Mouse (Mus musculus) 3T3-L1 (cell line): ENCODE measurements around the gene Zfp637.

Experiments used
- DNase-seq: peaks from one replicate; pipeline ENCODE4 v3.0.0-alpha.2; 2015; ENCODE audit warnings: low read depth, low spot score

The Zfp637 gene

DNA sequence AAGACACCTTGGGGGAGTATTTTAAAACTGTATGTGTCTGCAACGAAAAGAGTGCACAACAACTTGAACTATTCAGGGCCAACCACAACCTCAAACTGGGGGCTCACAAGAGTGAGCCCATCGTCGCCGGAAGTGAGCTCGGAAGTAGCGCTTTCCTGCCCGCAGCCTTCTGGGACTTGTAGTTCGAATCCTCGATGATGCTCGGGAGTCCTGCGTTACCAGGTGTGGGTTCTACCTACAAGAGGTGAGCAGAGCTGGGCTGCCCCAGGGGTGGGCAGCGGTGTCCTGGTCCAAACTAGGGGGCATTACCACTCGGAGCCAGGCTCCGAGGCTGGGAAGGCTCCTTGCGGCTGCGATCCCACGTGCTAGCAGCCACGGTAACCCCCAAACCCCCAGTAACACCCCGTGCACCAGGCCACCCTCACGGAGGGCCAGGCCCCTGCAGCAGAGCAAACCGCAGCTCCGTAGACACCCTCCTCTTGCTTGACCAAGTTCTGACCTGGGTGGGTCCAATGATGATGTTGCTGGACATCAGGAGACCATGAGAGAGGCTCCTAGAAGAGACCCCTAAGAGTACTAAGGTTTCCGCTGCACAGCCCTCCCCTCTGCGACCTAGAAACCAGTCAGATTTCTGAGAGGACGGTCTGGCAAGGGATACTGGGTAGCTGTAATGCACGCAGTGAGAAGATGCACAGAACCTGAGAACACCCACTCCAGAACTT, 22.1 kb downstream of the Zfp637 start:
- DNase-seq = peak; percentile 76

DNA sequence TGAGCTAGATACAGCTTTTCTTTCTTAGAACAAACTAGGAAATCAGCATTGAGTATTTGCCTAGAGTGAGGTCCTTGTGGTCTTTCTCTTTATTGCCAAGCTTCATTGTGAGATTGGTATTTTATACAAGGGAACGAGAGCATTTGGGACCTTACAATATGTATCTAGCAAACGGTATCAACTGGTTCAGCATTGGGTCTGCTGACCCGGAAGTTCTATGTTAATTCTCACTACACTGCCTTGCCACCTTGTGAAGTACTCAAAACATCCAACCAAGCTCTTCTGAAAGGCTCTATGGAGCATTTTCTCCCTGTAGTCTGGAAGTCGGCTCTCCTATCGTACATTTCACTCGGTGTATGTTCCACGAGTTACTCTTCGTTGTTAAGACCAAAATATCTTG, 22.8 kb downstream of the Zfp637 start:
- no peak for DNase-seq

DNA sequence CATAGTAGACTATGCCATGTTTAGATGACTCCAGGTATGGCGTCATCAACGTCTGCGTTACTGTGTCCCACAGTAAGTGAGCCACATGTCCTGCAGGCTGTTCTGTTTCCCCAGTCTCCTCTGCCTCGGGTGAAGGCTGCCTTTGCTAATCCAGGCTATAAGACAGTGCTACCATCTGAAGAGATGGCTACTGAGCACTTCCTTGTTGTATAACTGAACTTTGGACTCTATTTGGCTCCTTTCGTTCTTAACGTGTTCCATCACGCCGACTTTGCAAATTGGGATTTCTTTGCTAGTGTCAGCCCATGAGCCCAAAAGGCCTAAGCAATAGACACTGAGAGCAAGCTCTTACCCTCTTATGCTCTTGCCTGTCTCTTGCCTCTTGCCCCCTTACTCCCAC, 27.2 kb downstream of the Zfp637 start:
- DNase-seq = no peak

DNA sequence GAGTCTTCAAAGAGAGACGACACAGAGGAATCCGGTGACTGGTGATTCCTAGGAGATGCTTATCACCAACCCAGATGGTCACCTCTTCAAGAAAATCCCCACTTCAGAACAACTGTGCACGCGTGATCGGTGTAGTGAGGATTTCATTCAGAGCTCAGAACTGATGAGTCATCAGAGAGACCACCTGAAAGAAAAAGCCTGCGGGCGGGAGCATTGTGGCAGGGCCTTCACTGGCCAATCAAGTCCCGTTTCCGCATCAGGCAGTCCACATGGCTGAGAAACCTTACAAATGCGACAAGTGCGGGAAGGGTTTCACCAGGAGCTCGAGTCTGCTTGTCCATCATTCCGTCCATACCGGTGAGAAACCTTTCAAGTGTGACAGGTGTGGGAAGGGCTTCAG, 30.1 kb downstream of the Zfp637 start:
- no peak for DNase-seq

DNA sequence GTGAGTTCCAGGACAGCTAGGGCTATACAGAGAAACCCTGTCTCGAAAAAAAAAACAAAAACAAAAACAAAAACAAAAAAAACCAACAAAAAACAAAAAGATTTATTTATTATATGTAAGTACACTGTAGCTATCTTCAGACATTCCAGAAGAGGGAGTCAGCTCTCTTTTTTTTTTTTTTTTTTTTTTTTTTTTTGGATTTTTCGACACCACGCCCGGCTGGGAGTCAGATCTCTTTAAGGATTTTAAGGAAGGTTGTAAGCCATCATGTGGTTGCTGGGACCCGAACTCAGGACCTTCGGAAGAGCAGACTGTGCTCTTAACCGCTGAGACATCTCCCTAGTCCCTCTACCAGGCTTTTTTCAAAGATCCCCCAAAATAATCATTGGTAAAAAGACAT, 32.5 kb downstream of the Zfp637 start:
- DNase-seq = peak; percentile 56

DNA sequence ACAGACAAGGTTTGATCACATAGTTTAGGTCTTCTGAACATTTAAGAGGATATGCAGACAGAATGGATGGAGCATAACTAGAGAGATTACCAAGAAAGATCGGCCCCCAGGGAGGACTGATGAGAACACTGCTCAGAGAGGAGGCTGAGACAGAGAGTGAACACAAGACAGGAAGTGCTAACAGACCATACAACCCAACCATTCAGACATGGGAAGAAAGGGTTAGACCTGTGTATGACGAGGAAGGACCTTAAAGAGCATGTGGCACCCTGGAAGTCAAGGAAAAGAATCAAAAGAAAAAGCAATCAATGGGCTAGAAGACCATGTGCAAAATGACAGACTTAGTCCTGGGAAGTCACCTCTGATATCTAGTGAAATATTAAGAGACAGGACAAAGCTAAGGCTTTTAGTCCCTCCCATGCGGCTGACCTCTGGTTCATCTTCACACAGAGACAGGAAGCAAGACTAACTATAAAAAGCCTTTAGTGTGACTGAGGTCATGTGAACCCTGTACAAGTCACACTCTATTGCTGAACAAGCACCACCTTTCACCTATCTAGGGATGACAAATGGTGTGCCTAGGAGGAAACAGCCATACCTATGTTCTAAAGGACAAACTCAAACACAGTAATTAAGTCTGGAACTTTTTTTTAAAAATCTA, 33.8 kb downstream of the Zfp637 start:
- DNase-seq = no peak

DNA sequence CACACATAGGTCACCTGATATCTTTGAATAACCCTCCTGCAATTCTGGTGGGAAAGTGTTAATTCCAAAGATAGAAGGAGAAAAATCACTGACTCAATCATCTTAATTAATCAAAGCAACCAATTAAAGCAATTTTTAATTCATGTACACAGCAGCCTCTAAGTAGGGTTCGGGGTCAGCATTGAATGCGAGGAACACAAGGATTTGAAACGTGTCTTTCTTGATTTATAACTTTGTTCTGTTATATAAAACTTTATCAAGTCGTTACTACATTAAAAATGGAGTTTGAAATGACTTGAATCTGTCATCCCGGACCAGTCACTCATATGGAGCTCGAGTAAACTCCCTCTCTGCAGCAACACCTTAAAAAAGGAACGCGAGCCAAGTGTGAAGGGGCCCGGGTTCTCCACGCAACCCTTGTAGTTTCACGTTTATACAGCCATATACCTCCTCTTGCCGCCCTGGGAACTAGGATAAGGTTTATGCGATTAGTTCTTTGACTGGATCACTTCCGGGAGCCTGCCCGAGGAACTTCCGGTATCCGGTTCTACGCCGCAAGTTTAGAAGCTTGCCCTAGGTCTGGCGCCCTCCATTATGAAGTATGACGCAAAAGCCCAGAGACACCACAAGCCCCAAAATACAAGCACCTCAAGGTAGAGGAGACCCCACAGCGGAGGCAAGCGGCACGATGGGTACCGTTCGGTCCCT, 37.9 kb downstream of the Zfp637 start:
- peak; percentile 98 for DNase-seq

DNA sequence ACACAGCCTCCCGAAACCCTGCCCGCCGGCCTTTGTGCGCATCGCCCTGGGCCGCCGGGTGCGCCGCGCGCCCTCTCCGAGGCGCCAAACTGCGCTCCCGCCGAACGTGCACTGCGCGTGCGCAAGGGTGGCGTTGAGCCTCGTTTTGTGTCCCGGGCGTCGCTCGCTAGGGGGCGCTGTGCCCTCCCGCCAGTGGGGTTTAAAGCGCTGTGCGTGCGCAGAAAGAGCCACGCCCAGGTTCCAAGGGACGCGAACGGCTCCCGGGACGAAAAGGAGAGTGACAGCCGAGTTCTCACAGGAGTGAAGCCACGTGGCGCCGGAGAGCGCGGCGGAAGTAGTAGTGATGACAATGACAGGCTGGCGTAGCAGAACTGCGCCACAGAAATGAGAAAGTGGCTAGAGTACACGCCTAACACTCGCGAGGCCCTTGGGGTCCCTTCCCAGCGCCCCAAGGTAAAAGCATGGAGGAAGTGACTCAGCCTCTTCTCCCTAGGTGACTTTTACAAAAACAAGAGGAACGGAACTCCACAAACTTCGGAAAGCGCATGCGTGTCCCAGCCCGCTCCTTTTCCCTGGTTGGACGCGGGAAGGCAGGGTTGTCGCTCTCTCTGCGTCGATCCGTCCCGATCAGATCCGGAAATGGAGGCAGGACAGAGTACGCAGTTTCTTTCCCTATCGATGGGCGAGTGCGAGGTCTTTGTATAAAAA, 38.6 kb downstream of the Zfp637 start:
- DNase-seq = peak; percentile 99

DNA sequence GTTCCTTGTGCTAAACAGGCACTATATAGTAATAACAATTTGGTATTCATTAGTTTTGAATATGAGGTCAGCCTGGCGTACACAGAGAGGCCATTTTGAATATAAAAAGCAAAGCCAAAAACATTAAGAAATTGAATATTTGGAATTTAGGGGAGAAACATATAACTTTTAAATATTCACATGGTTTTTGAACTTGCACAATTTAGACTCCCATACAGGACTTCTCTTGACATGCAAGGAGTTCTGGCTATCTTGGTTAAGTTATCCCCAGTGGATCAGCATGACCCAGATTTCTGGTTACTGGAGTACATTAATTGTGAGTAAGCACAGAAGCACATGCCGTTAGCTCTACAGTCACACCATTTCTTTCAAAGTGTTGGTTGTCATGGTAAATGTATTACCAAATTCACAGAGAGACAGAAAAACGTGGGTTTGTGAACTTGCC, 39.4 kb downstream of the Zfp637 start:
- DNase-seq = peak; percentile 63

DNA sequence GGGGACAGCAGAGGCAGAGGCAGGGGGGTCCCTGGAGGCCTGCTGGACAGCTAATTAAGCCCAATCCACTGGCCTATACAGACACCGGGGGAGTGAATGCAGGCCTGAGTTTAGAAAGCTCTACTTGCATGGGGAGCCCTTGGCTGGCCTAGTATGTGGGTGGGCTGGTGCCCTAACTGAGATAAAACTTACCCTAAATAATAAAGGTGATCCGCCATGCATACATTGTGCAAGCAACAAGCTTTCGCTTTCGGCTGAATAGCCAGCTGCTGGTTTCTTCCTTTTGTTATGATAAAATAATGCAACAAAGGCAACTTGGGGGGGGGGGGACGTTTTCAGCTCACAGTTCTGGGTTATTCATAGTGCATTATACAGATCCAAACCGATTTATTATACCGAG, 40.2 kb downstream of the Zfp637 start:
- no peak for DNase-seq

DNA sequence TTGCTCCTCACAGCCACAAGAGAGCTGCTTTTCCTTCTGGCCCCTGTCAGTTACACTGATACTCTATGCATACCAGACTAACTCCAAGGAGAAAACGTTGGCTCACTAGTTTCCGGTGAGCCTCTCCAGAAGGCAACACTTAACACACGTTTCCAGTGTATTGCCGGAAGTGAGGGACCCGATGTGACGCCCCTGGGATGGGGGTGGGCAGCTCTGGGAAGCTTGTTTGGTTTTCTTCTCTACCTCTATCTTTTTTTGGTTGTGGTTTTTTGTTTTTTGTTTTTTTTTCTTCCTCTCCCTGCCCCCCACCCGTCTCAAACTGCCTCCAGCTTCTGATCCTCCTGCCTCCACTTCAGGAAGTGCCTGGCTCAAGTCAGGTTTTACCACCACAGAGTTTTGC, 41.0 kb downstream of the Zfp637 start:
- no peak for DNase-seq

DNA sequence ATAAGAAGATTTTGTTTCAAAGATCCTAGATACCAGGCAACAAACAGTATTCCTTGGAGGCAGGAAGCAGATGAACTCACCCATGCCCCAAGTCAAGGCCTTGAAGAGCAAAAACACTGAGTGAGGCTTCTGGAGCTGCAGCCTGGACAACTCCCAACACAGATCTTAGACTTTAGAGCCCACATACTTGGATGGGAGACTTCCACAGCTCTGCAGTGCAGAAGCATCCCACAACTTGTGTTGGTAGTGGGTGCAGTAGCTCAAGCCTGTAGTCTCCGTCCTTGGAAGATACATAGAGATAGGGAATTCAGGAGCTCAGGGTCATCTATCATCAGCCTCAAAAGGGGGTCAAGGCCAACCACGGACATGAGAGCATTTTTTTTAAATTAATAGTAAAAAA, 45.0 kb downstream of the Zfp637 start:
- no peak for DNase-seq

DNA sequence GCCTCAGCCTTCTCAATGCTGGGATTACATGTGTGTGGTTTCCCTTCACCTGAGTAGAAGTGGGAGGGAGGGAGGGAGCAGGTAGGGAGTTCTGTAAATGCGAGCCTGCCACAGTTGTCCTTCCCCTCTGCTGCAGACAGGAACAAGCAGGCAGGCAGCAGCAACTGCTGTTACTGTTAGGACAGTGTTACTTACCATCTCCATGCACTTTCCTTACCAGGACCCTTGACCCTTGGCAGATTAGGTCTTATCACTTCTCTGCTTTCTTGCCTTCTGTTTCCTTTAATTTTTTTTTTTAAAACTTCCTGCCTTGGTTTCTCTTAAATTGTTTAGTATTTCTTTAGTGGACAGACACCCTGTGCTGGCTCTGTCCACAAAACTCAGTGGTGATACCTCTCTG, 47.1 kb downstream of the Zfp637 start:
- no peak for DNase-seq

DNA sequence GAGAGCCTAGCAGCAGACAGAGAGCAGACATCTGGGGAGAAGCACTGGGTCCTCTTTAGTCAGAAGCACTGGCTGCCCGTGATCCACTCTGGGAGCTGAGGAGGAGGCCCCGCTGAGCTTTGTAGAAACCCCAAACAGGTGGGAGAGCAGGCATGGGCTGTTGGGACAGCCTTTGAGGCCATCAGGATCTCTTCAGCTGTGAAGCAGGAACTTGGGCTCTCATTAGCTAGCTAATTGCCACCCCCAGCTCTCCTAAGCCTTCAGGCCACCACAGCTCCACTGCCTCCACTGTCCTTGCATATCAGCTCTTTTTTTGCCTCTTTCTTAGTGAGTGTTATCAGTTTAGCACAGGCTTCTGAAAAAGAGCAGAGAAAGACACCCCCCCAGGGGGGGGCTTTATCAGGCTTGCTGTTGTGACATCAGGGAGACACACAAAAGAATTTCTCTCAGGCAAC, 47.7 kb downstream of the Zfp637 start:
- no peak for DNase-seq

DNA sequence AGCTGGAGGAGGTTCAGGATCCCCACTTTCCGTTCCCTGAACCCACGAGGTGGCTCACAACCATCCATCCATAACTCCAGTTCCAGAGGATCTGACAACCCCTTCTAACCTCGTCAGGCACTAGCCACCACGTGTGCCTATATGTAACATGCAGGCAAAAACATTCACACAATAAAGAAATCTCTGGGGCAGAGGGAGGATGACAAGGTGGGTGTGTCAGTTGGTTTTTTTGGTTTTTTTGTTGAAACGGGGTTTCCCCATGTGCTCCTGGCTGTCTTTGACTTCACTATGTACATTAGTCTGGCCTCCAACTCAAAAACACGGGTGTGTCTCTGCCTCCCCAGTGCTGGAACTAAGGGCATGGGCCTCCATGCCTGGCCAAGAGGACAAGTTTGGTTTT, 49.3 kb downstream of the Zfp637 start:
- no peak for DNase-seq

DNA sequence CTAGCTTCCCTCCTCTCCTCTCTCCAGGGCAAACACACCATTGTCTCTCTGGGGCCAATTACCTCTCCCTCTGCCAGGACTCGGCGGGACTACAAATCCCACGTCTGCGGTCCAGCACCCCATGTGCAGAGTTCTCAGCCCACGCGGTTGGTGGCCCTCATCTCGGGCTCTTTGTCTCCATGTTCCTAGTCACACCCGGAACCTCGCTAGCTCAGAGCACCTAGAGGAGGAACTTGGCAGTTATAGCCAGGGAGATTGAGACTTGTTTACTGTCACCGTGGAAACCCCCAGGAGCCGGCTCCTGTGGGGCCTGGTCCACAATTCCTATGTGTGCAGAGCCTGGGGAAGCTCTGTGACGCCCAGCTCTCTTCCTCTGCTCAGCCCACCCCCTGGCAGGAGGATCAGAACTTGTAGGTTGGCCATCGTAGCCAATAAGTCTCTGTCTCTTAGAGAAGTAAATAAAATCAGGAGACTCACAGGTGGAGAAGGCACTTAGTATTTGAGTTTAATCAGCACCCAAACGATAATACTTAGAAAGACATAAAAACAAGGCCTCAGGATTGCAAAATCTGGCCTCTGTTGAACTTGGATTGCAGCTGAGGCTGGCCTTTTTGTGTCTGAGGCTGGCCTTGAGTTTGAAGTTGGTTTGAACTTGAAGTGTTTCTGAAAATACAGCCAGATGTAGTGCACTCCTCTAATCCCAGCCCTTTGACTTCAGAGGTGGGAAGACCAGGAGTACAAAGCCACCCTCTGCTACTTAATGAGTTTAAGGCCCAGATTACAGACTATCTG, 50.6 kb downstream of the Zfp637 start:
- DNase-seq = no peak

DNA sequence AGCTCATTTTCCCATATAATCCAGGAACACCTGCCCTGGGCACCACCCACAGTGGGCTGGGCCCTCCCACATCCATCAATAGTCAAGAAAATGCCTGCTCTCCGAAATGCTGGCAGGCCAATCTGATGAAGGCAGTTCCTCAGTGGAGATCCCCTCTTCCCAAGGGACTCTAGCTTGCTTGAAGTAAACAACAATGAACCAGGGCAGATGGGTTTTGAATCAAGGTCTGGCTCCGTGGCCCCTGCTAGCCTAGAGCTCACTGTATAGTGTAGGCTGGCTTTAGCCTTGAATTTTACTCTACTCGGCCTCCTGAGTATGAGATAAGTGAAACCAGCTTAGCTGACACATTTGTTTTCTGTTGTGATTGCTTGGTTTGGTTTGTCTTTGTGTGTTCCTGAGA, 51.4 kb downstream of the Zfp637 start:
- DNase-seq = no peak

DNA sequence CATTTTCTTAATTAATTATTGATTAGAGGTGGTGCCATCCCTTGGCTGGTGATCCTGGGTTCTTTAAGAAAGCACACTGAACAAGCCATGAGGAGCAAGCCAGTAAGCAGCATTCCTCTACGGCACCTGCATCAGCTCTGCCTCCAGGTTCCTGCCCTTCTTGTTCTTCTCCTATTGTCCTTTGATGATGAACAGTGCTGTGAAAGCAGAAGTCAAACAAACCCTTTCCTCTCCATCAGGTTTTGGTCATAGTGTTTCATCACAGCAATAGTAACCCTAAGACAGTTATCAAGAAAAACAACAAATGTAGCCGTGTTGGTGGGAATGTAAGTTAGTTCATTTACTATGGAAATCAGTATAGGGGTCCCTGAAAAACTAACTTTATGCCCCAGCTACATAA, 52.5 kb downstream of the Zfp637 start:
- no peak for DNase-seq
